Mouse (Mus musculus) cortical plate, adult 2 months (tissue): ENCODE data around the gene Atxn7l2.

ENCODE experiments used
- CTCF ChIP-seq: fragments of 200-500 bp; IDR thresholded peaks from 2 replicates; pipeline ENCODE4 v1.5.1; 2011; ENCODE audit warnings: mild to moderate bottlenecking, control low read depth, low read length; ENCODE audit not compliant: insufficient read depth; ENCODE audit errors: extremely low read depth
- POLR2A ChIP-seq: fragments of 200-500 bp; IDR thresholded peaks from 2 replicates; pipeline ENCODE4 v1.6.1; 2011; ENCODE audit warnings: mild to moderate bottlenecking, low read length, control low read depth; ENCODE audit not compliant: insufficient read depth; ENCODE audit errors: extremely low read depth

- no peak for TF ChIP-seq POLR2A
- TF ChIP-seq CTCF, result no peak
Observed at GRCm38 (mm10) chr3:108227521-108227920, 16.8 kb upstream of the Atxn7l2 start.
